Mouse (Mus musculus) forebrain, embryonic 11.5 days (tissue): ENCODE measurements at regions not wholly inside any gene's neighbourhood (a gene's known extent, or its start where the extent isn't known, plus 50 kb on each side); places are given as distances from the start of the nearest gene placed in this dataset.

Experiments
- ATAC-seq: fragments of 200-750 bp; cut with Nextera tagmentation; replicated peaks from 2 replicates; pipeline ENCODE4 v1.8.0; 2017; ENCODE audit warnings: moderate TSS enrichment; ENCODE audit not compliant: low FRiP score
- DNase-seq: peaks from one replicate; pipeline ENCODE4 v3.0.0-alpha.2; 2017; ENCODE audit warnings: low spot score
- H3K27ac ChIP-seq: fragments of 300-500 bp; sonication (generic); 2 replicates; pipeline ENCODE4 v1.5.1; 2014; ENCODE audit warnings: low read depth, low read length
- H3K27me3 ChIP-seq: fragments of 300-500 bp; sonication (generic); 2 replicates; pipeline ENCODE4 v1.6.1; 2014; ENCODE audit warnings: mild to moderate bottlenecking, low read length, mixed read lengths; ENCODE audit not compliant: control insufficient read depth, insufficient read depth
- H3K36me3 ChIP-seq: fragments of 300-500 bp; sonication (generic); 2 replicates; pipeline ENCODE4 v1.6.1; 2014; ENCODE audit warnings: mild to moderate bottlenecking, low read length, moderate library complexity, mixed read lengths; ENCODE audit not compliant: control insufficient read depth, insufficient read depth
- H3K4me1 ChIP-seq: fragments of 300-500 bp; sonication (generic); replicated peaks from 2 replicates; pipeline ENCODE4 v1.6.1; 2014; ENCODE audit warnings: low read length, mixed read lengths; ENCODE audit not compliant: control insufficient read depth, insufficient read depth
- H3K4me2 ChIP-seq: fragments of 300-500 bp; sonication (generic); 2 replicates; pipeline ENCODE4 v1.6.1; 2014; ENCODE audit warnings: low read depth, mild to moderate bottlenecking, low read length, moderate library complexity, mixed read lengths; ENCODE audit not compliant: severe bottlenecking
- H3K4me3 ChIP-seq: fragments of 300-500 bp; sonication (generic); 2 replicates; pipeline ENCODE4 v1.5.1; 2014; ENCODE audit warnings: low read depth, low read length
- H3K9ac ChIP-seq: fragments of 300-500 bp; sonication (generic); 2 replicates; pipeline ENCODE4 v1.6.1; 2014; ENCODE audit warnings: low read length
- H3K9me3 ChIP-seq: fragments of 300-500 bp; sonication (generic); 2 replicates; pipeline ENCODE4 v1.6.1; 2016; ENCODE audit warnings: low read length, mixed read lengths; ENCODE audit not compliant: control insufficient read depth
- WGBS: fragments of 180-500 bp; shearing (Covaris S2); extraction: QIAGEN DNeasy Blood & Tissue Kit; methylation state at CpG from one replicate; pipeline ENCODE4 v1.1.7; 2014; 5-methylcytosine and 5-hydroxymethylcytosine counted together

DNA sequence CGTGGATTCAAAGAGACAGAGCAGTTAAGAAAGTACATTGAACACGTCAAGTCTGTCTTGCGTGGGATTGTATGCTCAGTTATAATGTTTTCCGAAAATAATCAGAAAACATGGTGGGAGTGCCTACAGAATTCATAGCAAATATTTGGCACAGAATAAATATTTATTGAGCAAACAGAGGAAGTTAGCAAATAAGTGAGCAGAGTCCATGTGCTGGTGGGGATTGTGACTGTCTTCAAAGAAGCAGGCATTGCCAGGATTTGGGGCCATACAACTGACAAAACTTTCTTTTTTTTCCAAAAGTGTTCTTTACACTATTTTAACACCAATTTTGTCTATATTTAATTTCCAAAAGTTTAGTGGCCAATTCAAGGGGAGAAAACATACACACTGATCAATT lies 1729.8 kb downstream of the AI429214 start:
- H3K4me2 ChIP-seq: no peak overlapping the region
- no peaks in the 10 kb centered on the region for H3K27me3 ChIP-seq
- H3K27ac ChIP-seq: no peak overlapping the region
- DNase-seq (no peak), ATAC-seq (no peak)
- H3K9ac ChIP-seq: no peak overlapping the region
- H3K36me3 ChIP-seq: no peaks in the 10 kb centered on the region
- no peaks in the 10 kb centered on the region for H3K4me1 ChIP-seq
- no peak overlapping the region for H3K4me3 ChIP-seq
- no peaks in the 10 kb centered on the region for H3K9me3 ChIP-seq
- WGBS: 94% methylated on average over 4 of the region's 4 CpGs

DNA sequence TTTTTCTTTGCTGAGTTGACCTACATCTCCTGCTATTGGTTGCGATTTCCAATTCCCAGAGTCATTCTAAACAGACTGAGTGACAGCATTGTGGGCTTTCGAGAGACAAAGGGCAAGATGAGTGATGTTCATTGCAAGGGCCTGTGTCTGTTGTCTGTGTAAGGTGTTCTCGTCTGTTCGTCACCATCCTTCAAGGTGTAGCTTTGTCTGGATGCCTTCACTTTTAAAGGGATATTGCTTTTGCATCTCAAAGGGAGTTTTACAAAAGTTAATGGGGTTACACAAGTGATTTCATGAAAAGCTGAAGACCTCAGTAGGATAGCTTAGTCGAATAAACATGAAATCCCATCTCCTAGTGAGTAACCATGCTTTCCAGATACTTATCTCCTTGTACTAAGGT lies 1731.9 kb downstream of the AI429214 start:
- Histone ChIP-seq H3K27ac (no peak overlapping the region), H3K4me3 (no peak overlapping the region), H3K9me3 (no peaks in the 10 kb centered on the region), H3K27me3 (no peaks in the 10 kb centered on the region), H3K4me2 (no peak overlapping the region), H3K4me1 (no peaks in the 10 kb centered on the region), H3K36me3 (no peaks in the 10 kb centered on the region), H3K9ac (no peak overlapping the region)
- 86% methylated on average over 5 of the region's 5 CpGs for WGBS
- DNase-seq (no peak), ATAC-seq (no peak)

- ATAC-seq (no peak), DNase-seq (no peak)
- Histone ChIP-seq H3K4me1 (no peaks in the 10 kb centered on the region), H3K9ac (no peak overlapping the region), H3K4me3 (no peak overlapping the region), H3K27me3 (no peaks in the 10 kb centered on the region), H3K9me3 (no peaks in the 10 kb centered on the region), H3K4me2 (no peak overlapping the region), H3K36me3 (no peaks in the 10 kb centered on the region), H3K27ac (no peak overlapping the region)
Measured at GRCm38 (mm10) chr8:38747134-38747533, 1753.7 kb downstream of the AI429214 start.

DNA sequence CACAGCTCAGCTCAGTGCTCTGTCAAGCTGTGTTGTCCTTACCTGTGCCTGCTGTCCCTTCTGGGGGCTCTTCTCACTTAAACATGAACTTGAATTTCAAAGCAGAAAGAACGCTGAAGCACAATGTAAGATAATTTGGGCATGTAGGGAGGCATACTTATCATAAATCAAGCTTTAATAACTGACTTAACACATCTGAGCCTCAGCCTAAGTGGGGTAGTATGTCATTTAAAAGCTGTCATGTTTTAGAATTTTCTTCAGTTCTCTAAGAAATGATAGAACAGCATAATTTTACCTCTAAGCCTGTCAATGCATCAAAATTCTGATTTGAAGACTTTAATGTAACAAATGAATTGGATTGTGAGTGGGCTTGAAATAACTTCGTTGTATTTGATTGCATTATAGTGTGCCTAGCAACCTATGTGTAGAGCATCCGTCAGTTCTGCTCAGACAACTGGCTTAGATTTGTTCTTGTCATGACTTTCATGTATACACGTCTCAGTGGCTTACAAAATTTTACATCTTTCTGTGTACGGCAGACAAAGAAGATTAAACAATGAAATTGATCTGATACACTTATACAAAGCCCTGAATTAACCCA lies 1773.3 kb downstream of the AI429214 start:
- H3K27me3 ChIP-seq: no peaks in the 10 kb centered on the region
- DNase-seq: no peak
- ATAC-seq: no peak

GRCm38 (mm10) chr8:38812482-38812881 lies 1819.1 kb downstream of the AI429214 start:
- H3K9ac ChIP-seq: no peak overlapping the region
- no peaks in the 10 kb centered on the region for H3K36me3 ChIP-seq
- no peaks in the 10 kb centered on the region for H3K9me3 ChIP-seq
- no peaks in the 10 kb centered on the region for H3K4me1 ChIP-seq
- DNase-seq: no peak
- no peak overlapping the region for H3K27ac ChIP-seq
- no peak overlapping the region for H3K4me2 ChIP-seq
- no peaks in the 10 kb centered on the region for H3K27me3 ChIP-seq
- H3K4me3 ChIP-seq: no peak overlapping the region
- ATAC-seq: no peak

More for the DNA sequence above, 1773.3 kb downstream of the AI429214 start:
- Histone ChIP-seq H3K4me2 (no peak overlapping the region), H3K36me3 (no peaks in the 10 kb centered on the region), H3K4me3 (no peak overlapping the region), H3K4me1 (no peaks in the 10 kb centered on the region), H3K9ac (no peak overlapping the region), H3K27ac (no peak overlapping the region), H3K9me3 (no peaks in the 10 kb centered on the region)
- WGBS: 84% methylated on average over 5 of the region's 5 CpGs

- H3K9me3 ChIP-seq: no peaks in the 10 kb centered on the region
- 29% methylated on average over 1 of the region's 1 CpGs for WGBS
- no peak overlapping the region for H3K4me3 ChIP-seq
- no peak overlapping the region for H3K4me2 ChIP-seq
- no peaks in the 10 kb centered on the region for H3K4me1 ChIP-seq
- H3K9ac ChIP-seq: no peak overlapping the region
- no peak overlapping the region for H3K27ac ChIP-seq
- ATAC-seq (0 out of 2 replicates have a peak, but pooled peaks have one; percentile 46), DNase-seq (no peak)
- no peaks in the 10 kb centered on the region for H3K36me3 ChIP-seq
- H3K27me3 ChIP-seq: no peaks in the 10 kb centered on the region
Measured at GRCm38 (mm10) chr8:38818163-38818562, 1824.8 kb downstream of the AI429214 start.

- H3K9ac ChIP-seq: no peak overlapping the region
- no peak for DNase-seq
- no peaks in the 10 kb centered on the region for H3K36me3 ChIP-seq
- WGBS: 72% methylated on average over 2 of the region's 2 CpGs
- no peaks in the 10 kb centered on the region for H3K9me3 ChIP-seq
- no peak overlapping the region for H3K4me3 ChIP-seq
- no peaks in the 10 kb centered on the region for H3K4me1 ChIP-seq
- H3K27ac ChIP-seq: no peak overlapping the region
- no peaks in the 10 kb centered on the region for H3K27me3 ChIP-seq
- no peak overlapping the region for H3K4me2 ChIP-seq
- ATAC-seq: no peak
Measured at GRCm38 (mm10) chr8:38861436-38861835, 1813.4 kb upstream of the Adam24 start.

GRCm38 (mm10) chr8:38867370-38867769 lies 1807.5 kb upstream of the Adam24 start:
- ATAC-seq: no peak
- H3K27me3 ChIP-seq: no peaks in the 10 kb centered on the region
- no peak overlapping the region for H3K4me3 ChIP-seq
- H3K36me3 ChIP-seq: no peaks in the 10 kb centered on the region
- 40% methylated on average over 6 of the region's 6 CpGs for WGBS
- H3K4me1 ChIP-seq: no peaks in the 10 kb centered on the region
- no peaks in the 10 kb centered on the region for H3K9me3 ChIP-seq
- H3K4me2 ChIP-seq: no peak overlapping the region
- no peak for DNase-seq
- no peak overlapping the region for H3K27ac ChIP-seq
- no peak overlapping the region for H3K9ac ChIP-seq
